Mouse (Mus musculus) midbrain, embryonic 15.5 days (tissue): ENCODE measurements around the gene Ankdd1a. TPM values are rescaled to one million over a fixed set of nuclear protein-coding genes. Genes with fewer than 3 reads are reported as not detected.
A peak's percentile ranks its signal among the peaks of the same experiment; 100 is the strongest.

Experiments
- ATAC-seq: fragments of 200-750 bp; cut with Nextera tagmentation; replicated peaks from 2 replicates; pipeline ENCODE4 v1.8.0; 2017; ENCODE audit warnings: moderate TSS enrichment
- H3K27ac ChIP-seq: fragments of 300-500 bp; sonication (generic); 2 replicates; pipeline ENCODE4 v1.5.1; 2015; ENCODE audit warnings: mild to moderate bottlenecking, inconsistent platforms
- H3K27me3 ChIP-seq: fragments of 300-500 bp; sonication (generic); replicated peaks from 2 replicates; pipeline ENCODE4 v1.6.1; 2015; ENCODE audit warnings: inconsistent platforms
- H3K36me3 ChIP-seq: fragments of 300-500 bp; sonication (generic); replicated peaks from 2 replicates; pipeline ENCODE4 v1.6.1; 2015; ENCODE audit warnings: inconsistent platforms
- H3K4me1 ChIP-seq: fragments of 300-500 bp; sonication (generic); 2 replicates; pipeline ENCODE4 v1.6.1; 2015; ENCODE audit warnings: inconsistent platforms
- H3K4me2 ChIP-seq: fragments of 300-500 bp; sonication (generic); 2 replicates; pipeline ENCODE4 v1.6.1; 2015; ENCODE audit warnings: inconsistent platforms, mild to moderate bottlenecking, moderate library complexity
- H3K4me3 ChIP-seq: fragments of 300-500 bp; sonication (generic); 2 replicates; pipeline ENCODE4 v1.5.1; 2015; ENCODE audit warnings: mild to moderate bottlenecking, inconsistent platforms
- H3K9ac ChIP-seq: fragments of 300-500 bp; sonication (generic); 2 replicates; pipeline ENCODE4 v1.6.1; 2015; ENCODE audit warnings: mild to moderate bottlenecking, inconsistent platforms
- H3K9me3 ChIP-seq: fragments of 300-500 bp; sonication (generic); 2 replicates; pipeline ENCODE4 v1.6.1; 2016; ENCODE audit warnings: inconsistent platforms
- WGBS: fragments of 180-500 bp; shearing (Covaris S2); methylation state at CpG from one replicate; pipeline ENCODE4 v1.1.7; 2015; ENCODE audit warnings: mixed read lengths; 5-methylcytosine and 5-hydroxymethylcytosine counted together
- polyA plus RNA-seq: library from polyadenylated mRNA; unstranded; fragments of >200 nt; fragmentation: Nextera tagmentation; extraction: Ambion mirVana; gene quantifications from 2 replicates; pipeline ENCODE4 v1.2.1, GENCODE M21; 2015

Ankdd1a gene
- polyA plus RNA-seq, 1 experiment from 2014 or later: 1.7 TPM

GRCm38 (mm10) chr9:65523611-65524364 lies 3.8 kb upstream of the Ankdd1a start:
- 0 out of 2 replicates have a peak overlapping the region, but pooled peaks have one; percentile 17 for H3K4me2 ChIP-seq

DNA sequence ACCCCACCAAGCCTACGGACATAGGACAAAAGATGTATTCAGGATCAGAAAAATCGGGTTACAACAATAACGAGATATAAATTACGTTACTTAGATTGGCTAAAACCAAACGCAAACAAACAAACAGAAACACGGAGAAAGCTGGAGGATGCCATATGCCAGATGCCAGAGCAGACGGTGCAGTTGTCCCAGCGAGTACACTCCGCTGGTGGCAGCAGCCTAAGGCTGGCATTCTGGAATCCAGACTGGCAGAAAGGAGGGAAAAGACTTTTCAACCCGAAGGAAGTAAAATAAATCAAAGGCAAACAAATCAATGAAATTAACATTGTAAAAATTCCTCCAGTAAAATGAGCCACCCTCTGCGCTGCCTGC lies 498 bp upstream of the Ankdd1a start:
- WGBS: 14% methylated on average over 11 of the region's 11 CpGs
- Histone ChIP-seq H3K4me2 (peak overlapping the region; percentile 70), H3K27me3 (no peaks in the 10 kb centered on the region), H3K9ac (peak overlapping the region; percentile 47), H3K36me3 (no peaks in the 10 kb centered on the region), H3K27ac (peak overlapping the region; percentile 66), H3K4me3 (peak overlapping the region; percentile 39), H3K9me3 (no peaks in the 10 kb centered on the region), H3K4me1 (peaks cover 16% of the 10 kb centered on the region; the same call in 1 of the 2 replicates)
- no peak for ATAC-seq

More at GRCm38 (mm10) chr9:65523611-65524364, 3.8 kb upstream of the Ankdd1a start:
- H3K27ac ChIP-seq: no peak overlapping the region
- peak; percentile 77 for ATAC-seq
- no peaks in the 10 kb centered on the region for H3K9me3 ChIP-seq
- 24% methylated on average over 14 of the region's 14 CpGs for WGBS
- H3K4me3 ChIP-seq: no peak overlapping the region
- no peak overlapping the region for H3K9ac ChIP-seq
- H3K27me3 ChIP-seq: no peaks in the 10 kb centered on the region
- no peaks in the 10 kb centered on the region for H3K36me3 ChIP-seq
- H3K4me1 ChIP-seq: peaks cover 16% of the 10 kb centered on the region; the same call in 1 of the 2 replicates

DNA sequence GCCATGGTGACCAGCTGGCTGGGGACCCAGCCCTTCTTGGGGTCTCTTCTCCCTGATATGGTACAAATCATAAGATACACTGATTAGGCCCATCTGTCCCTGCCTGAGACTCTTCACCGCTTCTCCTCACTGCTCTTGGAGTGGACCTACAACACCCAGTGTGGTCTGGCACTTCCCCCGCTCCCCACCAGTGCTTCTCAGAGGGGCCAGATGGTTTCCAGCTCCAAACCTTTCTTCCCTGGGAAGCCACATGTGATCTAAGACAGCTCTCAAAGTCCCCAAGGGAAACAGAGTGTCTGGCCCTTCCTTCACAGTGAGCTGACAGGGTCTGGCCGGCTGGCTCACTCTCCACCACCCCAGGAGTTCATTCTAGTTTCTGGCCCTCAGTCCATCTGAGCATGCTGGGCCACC lies 5.1 kb downstream of the Ankdd1a start:
- Histone ChIP-seq H3K9me3 (no peaks in the 10 kb centered on the region), H3K4me1 (peaks cover 7% of the 10 kb centered on the region), H3K36me3 (no peaks in the 10 kb centered on the region), H3K27ac (no peak overlapping the region), H3K27me3 (no peaks in the 10 kb centered on the region), H3K4me3 (no peak overlapping the region), H3K4me2 (no peak overlapping the region), H3K9ac (no peak overlapping the region)
- 52% methylated on average over 3 of the region's 3 CpGs for WGBS
- ATAC-seq: no peak

GRCm38 (mm10) chr9:65514431-65514830 lies 5.6 kb downstream of the Ankdd1a start:
- ATAC-seq: no peak
- H3K9me3 ChIP-seq: no peaks in the 10 kb centered on the region
- no peak overlapping the region for H3K27ac ChIP-seq
- H3K4me2 ChIP-seq: no peak overlapping the region
- H3K27me3 ChIP-seq: no peaks in the 10 kb centered on the region
- H3K9ac ChIP-seq: no peak overlapping the region
- no peaks in the 10 kb centered on the region for H3K36me3 ChIP-seq
- 81% methylated on average over 8 of the region's 8 CpGs for WGBS
- H3K4me3 ChIP-seq: no peak overlapping the region
- peaks cover 3% of the 10 kb centered on the region for H3K4me1 ChIP-seq

- WGBS: 90% methylated on average over 3 of the region's 3 CpGs
- ATAC-seq: no peak
- Histone ChIP-seq H3K4me2 (no peak overlapping the region), H3K27ac (no peak overlapping the region), H3K27me3 (no peaks in the 10 kb centered on the region), H3K36me3 (no peaks in the 10 kb centered on the region), H3K4me1 (peaks cover 3% of the 10 kb centered on the region; the same call in 1 of the 2 replicates), H3K4me3 (no peak overlapping the region), H3K9ac (no peak overlapping the region), H3K9me3 (no peaks in the 10 kb centered on the region)
These were observed 7.5 kb downstream of the Ankdd1a start for GRCm38 (mm10) chr9:65512520-65512919.

DNA sequence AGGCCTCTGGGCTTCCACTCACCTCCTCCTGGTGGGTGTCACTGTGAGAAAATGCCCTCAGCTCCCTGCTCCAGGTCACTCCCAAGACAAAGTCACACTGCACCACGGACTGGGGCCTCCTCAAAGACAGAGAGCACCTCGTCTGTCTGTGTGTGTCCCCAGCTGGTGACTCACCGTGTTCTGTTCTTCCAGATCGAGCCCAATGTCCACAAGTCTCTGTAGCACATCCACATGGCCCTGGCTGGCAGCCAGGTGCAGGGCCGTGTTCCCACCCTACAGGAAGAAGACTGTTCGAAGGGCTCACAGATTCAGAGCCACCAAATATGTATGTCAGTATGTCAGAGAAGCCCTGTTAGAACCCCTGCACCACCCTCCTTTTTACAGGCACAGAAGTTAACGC lies 11.5 kb downstream of the Ankdd1a start:
- no peak overlapping the region for H3K27ac ChIP-seq
- H3K4me2 ChIP-seq: no peak overlapping the region
- H3K4me1 ChIP-seq: no peaks in the 10 kb centered on the region
- H3K36me3 ChIP-seq: no peaks in the 10 kb centered on the region
- no peak for ATAC-seq
- H3K4me3 ChIP-seq: no peak overlapping the region
- H3K9ac ChIP-seq: no peak overlapping the region
- no peaks in the 10 kb centered on the region for H3K9me3 ChIP-seq
- 66% methylated on average over 7 of the region's 7 CpGs for WGBS
- no peaks in the 10 kb centered on the region for H3K27me3 ChIP-seq

- Histone ChIP-seq H3K4me1 (no peaks in the 10 kb centered on the region), H3K9ac (no peak overlapping the region), H3K4me3 (no peak overlapping the region), H3K27ac (no peak overlapping the region), H3K27me3 (no peaks in the 10 kb centered on the region), H3K9me3 (no peaks in the 10 kb centered on the region), H3K4me2 (no peak overlapping the region), H3K36me3 (no peaks in the 10 kb centered on the region)
- ATAC-seq: no peak
- 86% methylated on average over 21 of the region's 21 CpGs for WGBS
These were observed 17.1 kb downstream of the Ankdd1a start for GRCm38 (mm10) chr9:65502721-65503505.

- Histone ChIP-seq H3K27ac (no peak overlapping the region), H3K36me3 (no peaks in the 10 kb centered on the region), H3K9ac (no peak overlapping the region), H3K27me3 (no peaks in the 10 kb centered on the region), H3K4me3 (no peak overlapping the region), H3K4me1 (no peaks in the 10 kb centered on the region), H3K9me3 (no peaks in the 10 kb centered on the region), H3K4me2 (no peak overlapping the region)
- no peak for ATAC-seq
- 53% methylated on average over 8 of the region's 8 CpGs for WGBS
These were observed 17.8 kb downstream of the Ankdd1a start for GRCm38 (mm10) chr9:65502146-65502545.

DNA sequence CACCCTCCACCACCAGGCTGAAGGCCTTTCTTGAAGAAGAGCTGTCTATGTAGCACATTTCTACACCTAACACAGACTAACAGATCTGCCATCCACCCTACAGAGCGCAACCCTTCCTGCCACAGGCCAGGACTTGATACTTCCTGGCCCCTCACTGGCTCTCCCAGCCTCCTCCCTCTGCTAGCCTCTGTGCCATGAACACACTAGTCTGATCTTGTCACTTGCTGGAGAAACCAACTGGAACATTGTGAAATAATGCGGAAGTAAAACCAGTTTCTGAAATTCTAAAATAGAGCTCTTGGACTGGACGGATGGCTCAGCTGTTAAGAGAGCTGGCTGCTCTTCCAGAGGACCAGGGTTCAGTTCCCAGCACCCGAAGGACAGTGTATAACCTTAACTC lies 27.1 kb downstream of the Ankdd1a start:
- Histone ChIP-seq H3K27me3 (no peaks in the 10 kb centered on the region), H3K36me3 (peaks cover 11% of the 10 kb centered on the region; the same call in 1 of the 2 replicates), H3K4me3 (no peak overlapping the region), H3K9ac (no peak overlapping the region), H3K27ac (no peak overlapping the region), H3K4me2 (no peak overlapping the region), H3K4me1 (no peaks in the 10 kb centered on the region), H3K9me3 (no peaks in the 10 kb centered on the region)
- no peak for ATAC-seq
- WGBS: 89% methylated on average over 4 of the region's 4 CpGs

DNA sequence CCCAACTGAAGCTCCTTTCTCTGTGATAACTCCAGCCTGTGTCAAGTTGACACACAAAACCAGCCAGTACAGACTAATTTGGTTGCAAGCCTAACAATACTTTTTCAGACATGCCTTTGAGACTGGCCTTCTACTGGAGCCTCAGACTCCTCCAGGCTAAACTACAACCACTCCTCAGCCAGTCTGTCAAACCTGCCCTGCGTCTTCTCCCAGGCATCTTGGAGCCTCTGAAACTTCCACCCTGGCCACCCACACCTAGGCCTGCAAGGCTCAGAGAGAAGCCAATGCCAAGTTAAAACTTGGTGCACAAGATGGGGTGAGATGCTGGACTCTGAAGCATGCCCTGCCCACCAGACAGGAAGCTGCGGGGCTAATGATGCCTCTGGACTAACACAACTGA lies 27.6 kb downstream of the Ankdd1a start:
- H3K9ac ChIP-seq: no peak overlapping the region
- H3K36me3 ChIP-seq: peaks cover 15% of the 10 kb centered on the region; the same call in 1 of the 2 replicates
- no peak overlapping the region for H3K4me3 ChIP-seq
- H3K27me3 ChIP-seq: no peaks in the 10 kb centered on the region
- ATAC-seq: no peak
- no peaks in the 10 kb centered on the region for H3K4me1 ChIP-seq
- no peak overlapping the region for H3K4me2 ChIP-seq
- no peak overlapping the region for H3K27ac ChIP-seq
- WGBS: 90% methylated on average over 2 of the region's 2 CpGs
- no peaks in the 10 kb centered on the region for H3K9me3 ChIP-seq

DNA sequence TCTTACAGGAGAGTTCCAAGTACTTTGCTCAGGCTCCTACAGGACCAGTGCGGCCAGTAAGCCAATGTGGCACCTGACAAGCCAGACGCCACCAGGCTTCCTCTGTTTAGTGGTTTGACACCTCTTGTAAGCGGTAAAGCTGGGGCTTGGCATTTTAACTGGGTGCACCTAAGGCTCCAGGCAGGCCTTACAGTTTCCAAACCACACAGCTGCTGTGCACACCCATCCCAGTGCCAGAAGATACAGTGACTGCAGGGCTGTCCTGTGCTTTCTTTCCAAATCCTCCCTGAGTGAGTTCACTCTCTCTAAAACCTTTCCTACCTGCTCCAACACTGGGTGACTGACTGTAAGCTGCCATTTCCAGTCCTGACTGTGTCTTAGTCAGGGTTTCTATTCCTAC lies 28.5 kb downstream of the Ankdd1a start:
- Histone ChIP-seq H3K36me3 (peaks cover 24% of the 10 kb centered on the region), H3K9me3 (no peaks in the 10 kb centered on the region), H3K27me3 (no peaks in the 10 kb centered on the region), H3K4me2 (no peak overlapping the region), H3K4me3 (no peak overlapping the region), H3K27ac (no peak overlapping the region), H3K4me1 (no peaks in the 10 kb centered on the region), H3K9ac (no peak overlapping the region)
- WGBS: 96% methylated on average over 3 of the region's 3 CpGs
- ATAC-seq: no peak

DNA sequence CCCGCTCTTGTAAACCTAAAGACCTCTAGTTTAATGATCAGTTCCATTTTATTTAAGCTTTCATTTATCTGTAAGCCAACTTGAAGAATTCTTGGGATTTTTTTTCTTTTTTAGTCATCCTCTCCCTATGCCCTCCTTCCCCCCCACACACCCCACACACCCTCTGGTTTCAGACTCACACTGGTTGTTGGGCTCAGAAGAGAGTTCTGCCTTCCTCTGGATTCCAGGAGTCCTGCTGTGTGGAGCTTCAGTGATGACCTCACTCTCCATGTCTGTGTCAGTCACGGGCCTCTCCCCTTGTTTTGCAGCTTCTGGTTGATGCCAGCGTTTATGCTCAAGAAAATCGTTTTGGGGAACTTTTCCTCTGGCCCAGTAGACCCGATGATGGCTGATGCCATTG lies 39.9 kb downstream of the Ankdd1a start:
- no peak for ATAC-seq
- H3K4me3 ChIP-seq: no peak overlapping the region
- H3K4me1 ChIP-seq: no peaks in the 10 kb centered on the region
- 87% methylated on average over 5 of the region's 5 CpGs for WGBS
- H3K9ac ChIP-seq: no peak overlapping the region
- no peak overlapping the region for H3K27ac ChIP-seq
- no peak overlapping the region for H3K4me2 ChIP-seq
- H3K36me3 ChIP-seq: peaks cover 61% of the 10 kb centered on the region
- no peaks in the 10 kb centered on the region for H3K9me3 ChIP-seq
- H3K27me3 ChIP-seq: no peaks in the 10 kb centered on the region
